Mouse (Mus musculus): ENCODE measurements at regions not wholly inside any gene's neighbourhood (a gene's known extent, or its start where the extent isn't known, plus 50 kb on each side); places are given as distances from the start of the nearest gene placed in this dataset.

DNA sequence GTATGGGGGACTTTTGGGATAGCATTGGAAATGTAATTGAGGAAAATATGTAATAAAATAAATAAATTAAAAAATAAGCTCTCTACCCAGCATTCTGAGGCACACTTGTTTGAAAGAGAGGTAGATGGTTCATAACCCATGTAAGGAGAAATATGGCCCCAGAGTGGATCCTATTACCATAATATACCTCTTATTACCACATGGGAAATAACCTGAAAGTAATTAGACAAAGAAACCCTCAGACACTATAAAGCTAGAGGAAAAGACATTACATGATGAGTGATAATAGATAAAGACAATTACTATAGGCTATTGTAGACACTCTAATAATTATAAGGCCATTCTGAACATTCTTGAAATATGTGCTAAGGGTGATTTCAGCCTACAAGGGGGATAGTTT, 2444.8 kb upstream of the Gm12353 start:
- no peak for DNase-seq (ENCODE audit: low spot score)

DNA sequence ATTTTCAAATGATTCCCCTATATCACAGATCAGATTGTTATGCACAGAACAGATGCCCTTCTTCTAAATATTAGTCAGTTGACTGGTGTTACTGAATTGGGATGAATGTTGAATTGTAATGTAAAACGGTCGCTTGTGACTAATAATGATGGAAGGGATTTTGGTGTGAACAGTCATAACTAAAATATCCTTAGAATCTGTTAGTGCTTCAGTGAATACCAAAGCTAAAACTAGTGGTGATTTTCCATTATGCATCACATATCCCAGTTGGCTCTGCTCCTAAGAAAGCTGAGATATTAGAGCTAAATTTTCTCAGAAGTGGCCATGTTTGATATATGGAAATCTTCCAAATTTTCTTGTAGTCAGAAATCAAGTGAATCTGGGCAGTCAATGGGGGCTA, 2441.7 kb upstream of the Gm12353 start:
- DNase-seq (ENCODE audit: low spot score) = peak; percentile 10

GRCm38 (mm10) chr4:17208746-17209145, 2396.5 kb upstream of the Gm12353 start:
- DNase-seq (ENCODE audit: low spot score) = no peak

DNA sequence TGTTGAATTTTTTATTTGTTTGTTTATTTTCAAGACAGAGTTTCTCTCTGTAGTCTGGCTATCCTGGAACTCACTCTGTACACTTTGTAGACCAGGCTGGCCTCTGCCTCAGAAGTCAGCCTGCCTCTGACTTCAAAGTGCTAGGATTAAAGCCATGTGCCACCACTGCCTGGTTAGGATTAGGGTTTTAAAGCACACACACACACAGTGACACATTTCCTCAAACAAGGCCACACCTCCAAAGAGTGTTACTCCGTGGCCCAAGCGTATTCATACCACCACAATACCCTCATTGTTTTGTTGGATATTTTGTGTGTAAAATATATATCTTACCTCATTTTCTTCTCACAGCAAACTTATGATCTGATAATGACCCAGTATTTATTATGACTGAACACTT, 2365.4 kb upstream of the Gm12353 start:
- no peak for DNase-seq (ENCODE audit: low spot score)

GRCm38 (mm10) chr4:17240314-17240713, 2364.9 kb upstream of the Gm12353 start:
- no peak for DNase-seq (ENCODE audit: low spot score)

- no peak for DNase-seq (ENCODE audit: low spot score)
Observed at GRCm38 (mm10) chr4:17259143-17259542, 2346.1 kb upstream of the Gm12353 start.

- DNase-seq (ENCODE audit: low spot score) = no peak
Observed at GRCm38 (mm10) chr4:17261704-17262103, 2343.5 kb upstream of the Gm12353 start.

GRCm38 (mm10) chr4:17299131-17299530, 2306.1 kb upstream of the Gm12353 start:
- DNase-seq (ENCODE audit: low spot score) = no peak

DNA sequence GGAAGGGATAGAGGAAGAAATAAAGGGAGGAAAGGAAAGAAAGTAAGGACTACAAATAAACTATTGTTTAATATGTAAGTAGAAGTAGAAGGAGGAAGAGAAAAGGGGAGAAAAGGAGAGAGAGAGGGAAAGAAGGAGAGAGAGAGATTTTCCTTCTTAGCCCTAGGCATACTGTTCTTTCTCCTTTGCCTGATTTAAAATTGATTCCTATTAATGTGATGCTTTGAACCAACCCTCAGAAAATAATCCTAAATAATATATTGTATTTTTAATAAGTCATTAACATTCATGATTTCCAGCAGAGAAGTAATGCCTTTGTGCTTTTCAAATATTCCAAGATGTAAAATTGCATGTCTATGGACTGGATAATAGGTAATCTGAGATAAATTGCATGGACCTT, 2286.2 kb upstream of the Gm12353 start:
- DNase-seq (ENCODE audit: low spot score) = no peak

DNA sequence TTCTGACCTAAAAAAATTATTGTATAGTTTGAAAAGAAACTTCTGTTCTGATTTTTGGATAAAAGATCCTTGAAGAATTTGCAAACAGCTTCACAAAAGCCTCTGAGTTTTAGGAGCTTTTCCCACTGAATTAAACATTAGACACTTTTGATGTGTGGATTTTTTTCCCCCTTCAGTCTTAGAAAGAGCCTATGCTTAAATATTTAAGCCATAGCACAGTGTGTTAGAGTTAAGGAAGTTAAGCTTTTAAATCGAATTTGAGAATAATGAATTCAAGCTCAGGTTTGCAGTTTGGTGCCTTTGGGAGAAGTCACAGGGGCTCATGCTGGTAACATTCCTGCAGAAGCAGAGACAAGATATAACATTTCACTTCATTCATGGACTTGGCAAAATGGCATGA, 2257.2 kb upstream of the Gm12353 start:
- DNase-seq (ENCODE audit: low spot score) = no peak

DNA sequence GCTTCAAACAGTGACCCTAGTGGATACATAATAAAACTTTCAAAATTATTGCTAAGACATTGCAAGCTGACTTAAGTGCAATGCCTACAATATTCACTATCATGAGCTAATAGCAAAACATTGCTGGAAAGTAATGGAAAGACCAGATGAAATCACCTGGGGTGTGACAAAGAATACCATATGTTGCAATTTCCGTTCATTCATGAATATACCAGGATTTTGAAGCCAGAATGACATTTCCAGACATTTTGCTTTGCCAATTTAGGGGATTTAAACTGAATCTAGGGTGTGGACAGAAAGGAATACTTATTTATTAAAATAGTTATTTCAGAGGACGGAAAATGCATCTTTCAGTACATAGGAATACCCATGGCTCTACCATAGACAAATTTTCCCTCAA, 2244.5 kb upstream of the Gm12353 start:
- no peak for DNase-seq (ENCODE audit: low spot score)
